Mouse (Mus musculus) MEL (cell line): Measurements from ENCODE around the gene Dolpp1. TPM values are rescaled to one million over a fixed set of nuclear protein-coding genes. Genes with fewer than 3 reads are reported as not detected.

Experiments used
- DNase-seq: peaks from one replicate; pipeline ENCODE4 v3.0.0; 2011; ENCODE audit warnings: low read depth, low spot score
- H3K27ac ChIP-seq: 2 replicates; pipeline ENCODE4 v1.5.1; 2012; ENCODE audit warnings: low read depth, mild to moderate bottlenecking, control low read depth, low read length, moderate library complexity; ENCODE audit not compliant: control insufficient read depth
- H3K27me3 ChIP-seq, 2 experiments: fragments of 150-350 bp in 1 of 2; sonication (generic) in 1 of 2; 2 replicates each; pipeline ENCODE4 v1.6.1; 2012; ENCODE audit warnings: low read length in 2 of 2, mild to moderate bottlenecking in 2 of 2, improper control_type of control experiment in 1 of 2, moderate library complexity in 1 of 2; ENCODE audit not compliant: insufficient read depth in 2 of 2, control insufficient read depth in 1 of 2
- H3K36me3 ChIP-seq, 2 experiments: 2 replicates each; pipeline ENCODE4 v1.6.1; 2012 to 2014; ENCODE audit warnings: low read length in 2 of 2, improper control_type of control experiment in 1 of 2, inconsistent platforms in 1 of 2, mild to moderate bottlenecking in 1 of 2; ENCODE audit not compliant: insufficient read depth in 2 of 2, control insufficient read depth in 1 of 2
- H3K4me1 ChIP-seq, 2 experiments: fragments of 150-350 bp in 1 of 2; sonication (generic) in 1 of 2; 2 replicates each; pipeline ENCODE4 v1.6.1; 2012; ENCODE audit warnings: low read length in 2 of 2, improper control_type of control experiment in 1 of 2, mild to moderate bottlenecking in 1 of 2; ENCODE audit not compliant: insufficient read depth in 2 of 2, control insufficient read depth in 1 of 2
- H3K4me3 ChIP-seq, 2 experiments: fragments of 150-350 bp in 1 of 2; sonication (generic) in 1 of 2; 2 replicates each; pipeline ENCODE4 v1.5.1; 2012; ENCODE audit warnings: low read depth in 2 of 2, low read length in 2 of 2, mild to moderate bottlenecking in 2 of 2, moderate library complexity in 2 of 2, control low read depth in 1 of 2, improper control_type of control experiment in 1 of 2; ENCODE audit not compliant: control insufficient read depth in 1 of 2, insufficient read depth in 1 of 2
- H3K79me2 ChIP-seq: 2 replicates; pipeline ENCODE4 v1.6.1; 2012; ENCODE audit warnings: mild to moderate bottlenecking, low read length, moderate library complexity; ENCODE audit not compliant: control insufficient read depth, poor library complexity, insufficient read depth
- H3K9ac ChIP-seq: 2 replicates; pipeline ENCODE4 v1.6.1; 2012; ENCODE audit warnings: low read depth, mild to moderate bottlenecking, control low read depth, low read length, moderate library complexity; ENCODE audit not compliant: control insufficient read depth, poor library complexity, severe bottlenecking
- H3K9me3 ChIP-seq: fragments of 150-350 bp; sonication (generic); replicated peaks from 2 replicates; pipeline ENCODE4 v1.6.1; 2012; ENCODE audit warnings: mild to moderate bottlenecking, low read length, improper control_type of control experiment, moderate library complexity; ENCODE audit not compliant: insufficient read depth
- BHLHE40 ChIP-seq: IDR thresholded peaks from 2 replicates; pipeline ENCODE4 v1.6.1; 2012; ENCODE audit warnings: low read depth, mild to moderate bottlenecking, inconsistent platforms, low read length, improper control_type of control experiment, borderline replicate concordance
- CHD1 ChIP-seq: IDR thresholded peaks from 2 replicates; pipeline ENCODE4 v1.6.1; 2012; ENCODE audit warnings: low read depth, mild to moderate bottlenecking, inconsistent platforms, low read length, improper control_type of control experiment
- CHD2 ChIP-seq: IDR thresholded peaks from 2 replicates; pipeline ENCODE4 v1.6.1; 2011; ENCODE audit warnings: low read length, improper control_type of control experiment
- CTCF ChIP-seq, 3 experiments: IDR thresholded peaks in 2 of 3; conservative IDR thresholded peaks in 1 of 3; 2 replicates each; pipeline ENCODE4 v1.5.1; 2011 to 2012; ENCODE audit warnings: low read length in 3 of 3, low read depth in 2 of 3, mild to moderate bottlenecking in 2 of 3, improper control_type of control experiment in 1 of 3, inconsistent platforms in 1 of 3, mixed read lengths in 1 of 3, moderate library complexity in 1 of 3; ENCODE audit not compliant: control insufficient read depth in 1 of 3, insufficient read depth in 1 of 3, poor library complexity in 1 of 3, severe bottlenecking in 1 of 3
- E2F4 ChIP-seq: IDR thresholded peaks from 2 replicates; pipeline ENCODE4 v1.6.1; 2011; ENCODE audit warnings: low read depth, low read length, improper control_type of control experiment, borderline replicate concordance
- ELF1 ChIP-seq: IDR thresholded peaks from 2 replicates; pipeline ENCODE4 v1.6.1; 2014; ENCODE audit warnings: low read depth, mild to moderate bottlenecking, inconsistent platforms, low read length, improper control_type of control experiment, moderate library complexity
- EP300 ChIP-seq, 2 experiments: IDR thresholded peaks; 2 replicates each; pipeline ENCODE4 v1.6.1; 2011; ENCODE audit warnings: improper control_type of control experiment in 2 of 2, low read length in 2 of 2, low read depth in 1 of 2, mild to moderate bottlenecking in 1 of 2
- ETS1 ChIP-seq: IDR thresholded peaks from 2 replicates; pipeline ENCODE4 v1.6.1; 2012; ENCODE audit warnings: low read depth, mild to moderate bottlenecking, inconsistent platforms, low read length, improper control_type of control experiment, moderate library complexity
- GABPA ChIP-seq: IDR thresholded peaks from 2 replicates; pipeline ENCODE4 v1.6.1; 2012; ENCODE audit warnings: low read depth, mild to moderate bottlenecking, inconsistent platforms, low read length, improper control_type of control experiment, moderate library complexity
- GATA1 ChIP-seq: IDR thresholded peaks from 2 replicates; pipeline ENCODE4 v1.6.1; 2011; ENCODE audit warnings: low read depth, low read length, improper control_type of control experiment
- HCFC1 ChIP-seq: IDR thresholded peaks from 2 replicates; pipeline ENCODE4 v1.6.1; 2012; ENCODE audit warnings: low read depth, mild to moderate bottlenecking, inconsistent platforms, low read length, improper control_type of control experiment, moderate library complexity
- JUND ChIP-seq: IDR thresholded peaks from 2 replicates; pipeline ENCODE4 v1.6.1; 2011; ENCODE audit warnings: low read depth, mild to moderate bottlenecking, improper control_type of control experiment, low read length
- KAT2A ChIP-seq: conservative IDR thresholded peaks from 2 replicates; pipeline ENCODE4 v1.6.1; 2012; ENCODE audit warnings: low read depth, low read length, improper control_type of control experiment, inconsistent platforms
- MAX ChIP-seq: IDR thresholded peaks from 2 replicates; pipeline ENCODE4 v1.6.1; 2011; ENCODE audit warnings: low read length, improper control_type of control experiment
- MAZ ChIP-seq: IDR thresholded peaks from 2 replicates; pipeline ENCODE4 v1.6.1; 2012; ENCODE audit warnings: low read depth, mild to moderate bottlenecking, inconsistent platforms, low read length, improper control_type of control experiment
- MEF2A ChIP-seq: IDR thresholded peaks from 2 replicates; pipeline ENCODE4 v1.6.1; 2014; ENCODE audit warnings: low read depth, mild to moderate bottlenecking, inconsistent platforms, low read length, improper control_type of control experiment; ENCODE audit not compliant: poor library complexity, insufficient replicate concordance, severe bottlenecking; ENCODE audit errors: extremely low read depth
- MXI1 ChIP-seq: IDR thresholded peaks from 2 replicates; pipeline ENCODE4 v1.6.1; 2011; ENCODE audit warnings: mild to moderate bottlenecking, low read depth, low read length, improper control_type of control experiment
- MYB ChIP-seq: IDR thresholded peaks from 2 replicates; pipeline ENCODE4 v1.6.1; 2011; ENCODE audit warnings: mild to moderate bottlenecking, low read depth, low read length, improper control_type of control experiment
- MYC ChIP-seq: IDR thresholded peaks from 2 replicates; pipeline ENCODE4 v1.6.1; 2011; ENCODE audit warnings: low read depth, mild to moderate bottlenecking, low read length, improper control_type of control experiment, moderate library complexity
- NELFE ChIP-seq: IDR thresholded peaks from 2 replicates; pipeline ENCODE4 v1.6.1; 2011; ENCODE audit warnings: low read depth, low read length, improper control_type of control experiment
- NRF1 ChIP-seq: IDR thresholded peaks from 2 replicates; pipeline ENCODE4 v1.6.1; 2014; ENCODE audit warnings: low read depth, mild to moderate bottlenecking, inconsistent platforms, low read length, improper control_type of control experiment, moderate library complexity; ENCODE audit not compliant: poor library complexity, insufficient read depth, severe bottlenecking
- POLR2A ChIP-seq, 2 experiments: IDR thresholded peaks; 2 replicates each; pipeline ENCODE4 v1.6.1; 2011 to 2012; ENCODE audit warnings: low read length in 2 of 2, mild to moderate bottlenecking in 2 of 2, control low read depth in 1 of 2, improper control_type of control experiment in 1 of 2, low read depth in 1 of 2, moderate library complexity in 1 of 2; ENCODE audit not compliant: control insufficient read depth in 1 of 2, insufficient read depth in 1 of 2, poor library complexity in 1 of 2
- POLR2AphosphoS2 ChIP-seq: IDR thresholded peaks from 2 replicates; pipeline ENCODE4 v1.6.1; 2011; ENCODE audit warnings: low read length, improper control_type of control experiment
- POLR2AphosphoS5 ChIP-seq: IDR thresholded peaks from 2 replicates; pipeline ENCODE4 v1.6.1; 2012; ENCODE audit warnings: low read depth, borderline replicate concordance, mild to moderate bottlenecking, inconsistent platforms, low read length, moderate library complexity, mixed read lengths
- RAD21 ChIP-seq: IDR thresholded peaks from 2 replicates; pipeline ENCODE4 v1.6.1; 2011; ENCODE audit warnings: mild to moderate bottlenecking, low read depth, low read length, improper control_type of control experiment
- RCOR1 ChIP-seq: IDR thresholded peaks from 2 replicates; pipeline ENCODE4 v1.6.1; 2012; ENCODE audit warnings: low read depth, mild to moderate bottlenecking, inconsistent platforms, low read length, improper control_type of control experiment
- SIN3A ChIP-seq: IDR thresholded peaks from 2 replicates; pipeline ENCODE4 v1.6.1; 2012; ENCODE audit warnings: low read length, improper control_type of control experiment, inconsistent platforms
- SMC3 ChIP-seq: IDR thresholded peaks from 2 replicates; pipeline ENCODE4 v1.6.1; 2011; ENCODE audit warnings: low read depth, low read length, improper control_type of control experiment
- TAL1 ChIP-seq: IDR thresholded peaks from 2 replicates; pipeline ENCODE4 v1.6.1; 2012; ENCODE audit warnings: mild to moderate bottlenecking, inconsistent platforms, low read length, moderate library complexity, mixed read lengths
- TBP ChIP-seq: IDR thresholded peaks from 2 replicates; pipeline ENCODE4 v1.8.0; 2011; ENCODE audit warnings: low read depth, low read length, improper control_type of control experiment
- TCF12 ChIP-seq: IDR thresholded peaks from 2 replicates; pipeline ENCODE4 v1.6.1; 2014; ENCODE audit warnings: low read depth, mild to moderate bottlenecking, inconsistent platforms, low read length, improper control_type of control experiment, moderate library complexity
- UBTF ChIP-seq: IDR thresholded peaks from 2 replicates; pipeline ENCODE4 v1.6.1; 2012; ENCODE audit warnings: low read depth, mild to moderate bottlenecking, inconsistent platforms, low read length, improper control_type of control experiment, moderate library complexity, borderline replicate concordance; ENCODE audit not compliant: insufficient read depth
- USF1 ChIP-seq: IDR thresholded peaks from 2 replicates; pipeline ENCODE4 v1.6.1; 2014; ENCODE audit warnings: low read depth, mild to moderate bottlenecking, inconsistent platforms, low read length, improper control_type of control experiment, moderate library complexity
- USF2 ChIP-seq, 2 experiments: IDR thresholded peaks; 2 replicates each; pipeline ENCODE4 v1.6.1; 2011 to 2012; ENCODE audit warnings: improper control_type of control experiment in 2 of 2, low read length in 2 of 2, borderline replicate concordance in 1 of 2, inconsistent platforms in 1 of 2, low read depth in 1 of 2, mild to moderate bottlenecking in 1 of 2; ENCODE audit not compliant: insufficient read depth in 1 of 2
- ZC3H11A ChIP-seq: IDR thresholded peaks from 2 replicates; pipeline ENCODE4 v1.6.1; 2012; ENCODE audit warnings: low read depth, mild to moderate bottlenecking, inconsistent platforms, low read length, improper control_type of control experiment
- ZMIZ1 ChIP-seq: IDR thresholded peaks from 2 replicates; pipeline ENCODE4 v1.6.1; 2012; ENCODE audit warnings: low read depth, mild to moderate bottlenecking, inconsistent platforms, low read length, improper control_type of control experiment, moderate library complexity
- polyA plus RNA-seq, 2 experiments: library from polyadenylated mRNA; stranded (reverse) in 1 of 2; unstranded in 1 of 2; fragments of >175 nt in 1 of 2; fragments of >200 nt in 1 of 2; gene quantifications; 2 replicates each; pipeline versions ENCODE4 v1.2.1 to v1.2.4; 2012; ENCODE audit warnings: low replicate concordance in 2 of 2, low read depth in 1 of 2; ENCODE audit not compliant: insufficient read length in 2 of 2, insufficient read depth in 1 of 2, missing spikeins in 1 of 2
- total RNA-seq: library from RNA; depleted of rRNA; stranded (reverse); fragments of 300-350 nt; gene quantifications from 2 replicates; pipeline ENCODE4 v1.2.3, GENCODE M21; 2012; rRNA removed

The Dolpp1 gene
- total RNA-seq (24.6 and 28.0 TPM in 2 replicates), polyA plus RNA-seq (10 to 100 TPM in 1 of 2 experiments, not detected in 1; 37.5 TPM)

DNA sequence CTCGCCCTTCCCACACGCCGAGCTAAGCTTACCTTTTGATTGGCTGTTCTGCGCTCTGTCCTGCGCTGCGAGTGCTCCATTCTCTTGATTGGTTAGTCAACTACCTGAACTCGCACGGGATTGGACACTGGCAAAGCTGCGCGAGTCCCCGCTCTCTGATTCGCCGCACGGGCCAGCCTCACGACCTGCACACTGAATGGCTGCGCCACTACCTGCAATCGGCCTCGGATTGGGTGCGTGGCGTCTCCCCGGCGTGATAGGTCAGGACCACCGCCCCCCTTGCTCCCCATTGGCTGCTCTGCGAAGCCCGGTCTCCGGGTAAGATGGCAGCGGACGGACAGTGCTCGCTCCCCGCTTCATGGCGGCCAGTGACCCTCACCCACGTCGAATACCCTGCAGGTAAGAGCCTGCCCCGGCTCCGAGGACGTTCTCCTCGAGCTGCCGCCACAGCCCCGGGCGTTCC is at the start of gene Dolpp1:
Dolpp1 (plus strand) TSS at position 141 of the 463 bp plus-strand sequence.
- Histone ChIP-seq H3K9me3 (no peaks in the 10 kb centered on the region), H3K4me3 (peak within 1 kb of the TSS; percentile 77 to 83), H3K27me3 (no peaks in the 10 kb centered on the region), H3K36me3 (peaks cover 0 to 3% of the 10 kb centered on the region in 2 experiments; a peak in 2 of 4 replicates), H3K79me2 (peaks cover 11% of the 10 kb centered on the region), H3K4me1 (peaks cover 0 to 6% of the 10 kb centered on the region in 2 experiments; a peak in 2 of 4 replicates), H3K9ac (peak within 1 kb of the TSS; percentile 89), H3K27ac (peak within 1 kb of the TSS; percentile 66)
- DNase-seq, result peak; percentile 99
- TF ChIP-seq MAZ (no peak), USF2 (IDR thresholded peaks at IDR 0.05; ENCODE audit: borderline replicate concordance in 1 of 2, insufficient read depth in 1 of 2, low read depth in 1 of 2, low read length in 2 of 2) (no peak), KAT2A (no peak; the same call in 1 of the 2 replicates), SIN3A (peak; percentile 61; the same call in 1 of the 2 replicates), GABPA (no peak), ZC3H11A (no peak), MYC (no peak), POLR2AphosphoS5 (no peak), ZMIZ1 (no peak), MAX (no peak), MXI1 (peak; percentile 71; the same call in 1 of the 2 replicates), POLR2AphosphoS2 (peak; percentile 62; the same call in 1 of the 2 replicates), NRF1 (peak; percentile 57; the same call in 1 of the 2 replicates), TBP (peak; percentile 49; the same call in 1 of the 2 replicates), RAD21 (no peak), CTCF (IDR thresholded peaks at IDR 0.05 in 2 of 3, conservative IDR thresholded peaks at IDR 0.05 in 1 of 3; ENCODE audit: control insufficient read depth in 1 of 3, insufficient read depth in 1 of 3, low read depth in 2 of 3, low read length in 3 of 3, poor library complexity in 1 of 3, severe bottlenecking in 1 of 3) (no peak), SMC3 (no peak), USF1 (no peak), GATA1 (0 out of 2 replicates have a peak, but pooled peaks have one; percentile 19), CHD2 (peak; percentile 90), TCF12 (no peak), CHD1 (no peak), E2F4 (no peak), RCOR1 (no peak), UBTF (no peak), MEF2A (no peak), ELF1 (0 out of 2 replicates have a peak, but pooled peaks have one; percentile 29), HCFC1 (peak; percentile 67; the same call in 1 of the 2 replicates), BHLHE40 (no peak), NELFE (no peak), MYB (no peak), ETS1 (no peak), TAL1 (no peak), EP300 (IDR thresholded peaks at IDR 0.05; ENCODE audit: low read depth in 1 of 2, low read length in 2 of 2) (no peak), POLR2A (IDR thresholded peaks at IDR 0.05; ENCODE audit: control insufficient read depth in 1 of 2, insufficient read depth in 1 of 2, low read depth in 1 of 2, low read length in 2 of 2, poor library complexity in 1 of 2) (peak; percentile 49 to 66; a peak in 1 of 4 replicates), JUND (no peak)
